Mouse (Mus musculus): ENCODE measurements around the gene Dhrs7c.

The Dhrs7c gene

DNA sequence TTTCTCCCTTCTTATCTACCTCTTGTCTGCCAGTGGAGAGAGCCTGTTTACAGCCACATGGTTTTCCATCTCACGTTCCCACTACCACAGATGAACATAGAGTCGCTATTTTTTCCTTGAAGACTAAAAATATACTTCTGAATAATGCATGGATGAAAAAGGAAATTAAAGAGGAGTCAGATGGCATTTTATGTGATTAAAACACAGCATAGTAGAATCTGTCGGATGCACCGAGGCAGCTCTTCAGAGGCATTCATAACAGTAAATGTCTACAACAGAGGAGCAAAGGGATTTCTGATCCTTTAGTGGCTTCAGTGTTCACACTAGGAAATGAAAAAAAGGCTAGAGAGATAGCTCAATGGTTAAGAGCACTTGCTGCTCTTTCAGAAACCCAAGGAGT, 47.2 kb downstream of the Dhrs7c start:
- DNase-seq = no peak

DNA sequence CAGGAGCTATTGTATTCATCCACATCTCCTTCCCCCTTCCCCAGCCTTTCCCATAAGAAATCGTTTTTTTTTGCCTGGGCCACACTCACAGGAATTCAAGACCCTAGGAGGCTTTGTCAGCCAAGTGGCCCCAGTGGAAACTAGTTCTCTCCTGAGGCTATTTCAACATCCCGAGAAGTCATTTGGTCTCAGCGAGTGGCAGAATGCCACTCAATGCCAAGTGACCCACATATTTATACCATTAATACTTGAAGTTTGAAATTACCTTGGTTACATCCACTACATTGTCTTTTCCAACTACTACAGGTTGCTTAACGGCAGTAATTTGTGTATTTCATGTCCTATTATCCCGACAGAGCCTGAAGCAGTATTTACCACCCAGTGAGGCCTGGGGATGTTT, 53.8 kb downstream of the Dhrs7c start:
- no peak for DNase-seq

DNA sequence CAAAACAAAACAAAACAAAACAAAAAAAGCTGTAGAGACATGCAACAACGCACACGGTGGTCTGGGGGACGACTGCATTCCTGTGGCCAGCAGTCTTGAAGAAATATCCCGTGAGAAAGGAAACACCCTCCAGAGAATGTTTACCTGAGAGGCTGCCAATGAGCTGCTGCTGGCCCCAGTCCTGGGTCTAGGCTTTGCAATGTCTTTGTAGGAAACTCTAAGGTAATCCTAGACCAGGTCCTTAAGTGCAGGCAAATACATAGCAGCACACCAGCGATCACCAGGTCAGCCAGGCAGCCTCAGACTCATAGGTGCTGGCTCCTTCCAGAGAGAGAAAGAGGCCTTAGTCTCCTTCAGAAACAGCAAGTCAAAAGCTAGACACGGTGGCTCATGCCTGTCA, 56.0 kb downstream of the Dhrs7c start:
- DNase-seq = no peak

DNA sequence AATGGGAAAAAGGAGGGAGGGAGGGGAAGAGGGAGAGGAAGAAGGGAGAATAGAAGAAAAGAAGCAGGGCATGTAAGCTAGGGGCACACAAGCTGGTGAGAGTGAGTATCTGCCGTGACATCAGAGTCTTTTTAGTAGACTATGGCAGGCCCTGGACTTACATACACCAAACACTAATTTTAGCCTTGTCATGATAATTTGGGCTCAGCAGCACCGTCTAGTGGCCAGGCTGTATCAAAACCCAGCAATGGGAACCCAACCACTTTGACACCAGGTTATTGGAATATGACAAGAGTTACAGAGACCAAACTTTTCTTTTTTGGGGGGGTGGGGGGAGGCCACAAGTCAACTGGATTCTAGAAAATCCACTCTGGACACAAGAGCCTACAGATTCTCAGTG, 57.0 kb downstream of the Dhrs7c start:
- peak in 1 of 2 experiments; percentile 11 for DNase-seq

DNA sequence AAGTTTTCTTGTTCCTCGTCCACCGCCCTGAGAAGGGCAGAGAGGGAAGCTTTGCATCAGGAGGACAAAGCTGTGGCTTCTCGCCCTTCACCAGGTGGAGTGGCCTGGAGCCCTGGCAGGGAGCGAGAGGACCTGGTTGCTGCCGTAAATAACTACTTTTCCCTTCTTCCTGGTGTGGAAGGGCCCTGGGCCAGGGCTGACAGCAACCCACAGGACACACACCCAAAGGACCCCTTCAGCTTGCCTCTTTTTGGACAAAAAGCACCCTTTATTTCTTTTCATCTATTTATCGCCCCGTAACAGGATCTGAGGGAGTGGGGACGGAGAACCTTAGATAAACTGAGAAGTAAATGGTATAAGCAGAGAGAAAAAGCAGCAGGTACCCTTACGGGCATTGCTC, 60.5 kb downstream of the Dhrs7c start:
- no peak for DNase-seq

DNA sequence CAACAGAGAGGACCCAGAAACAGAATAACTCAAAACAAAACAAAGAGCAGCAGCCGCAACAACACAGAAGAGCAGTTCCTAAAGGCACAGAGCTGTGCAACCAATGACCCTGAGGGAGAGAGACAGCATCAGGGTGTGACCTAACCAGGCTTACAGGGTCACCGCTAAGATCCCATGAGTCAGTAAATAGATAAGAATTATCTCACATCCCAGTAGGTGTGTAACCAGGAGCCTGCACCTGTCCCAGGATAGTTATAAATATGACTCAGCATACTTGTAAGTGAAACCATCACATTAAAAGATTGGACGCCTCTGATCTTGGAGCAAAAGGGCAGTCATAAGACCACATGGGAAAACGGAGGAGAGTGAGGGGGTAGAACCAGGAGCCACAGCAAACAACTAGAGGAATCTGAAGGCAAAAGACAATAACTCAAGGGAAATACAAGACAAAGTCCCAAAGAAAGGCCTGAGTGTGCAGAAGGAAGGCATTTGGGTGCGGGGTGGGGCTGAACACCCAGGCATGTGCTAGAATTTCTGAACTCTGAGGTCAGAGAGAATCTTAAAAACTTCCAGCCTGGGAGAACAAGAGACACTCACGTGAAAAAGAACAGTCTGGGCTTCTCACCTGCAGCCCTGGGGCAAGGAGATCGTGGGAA, 62.9 kb downstream of the Dhrs7c start:
- DNase-seq = no peak

DNA sequence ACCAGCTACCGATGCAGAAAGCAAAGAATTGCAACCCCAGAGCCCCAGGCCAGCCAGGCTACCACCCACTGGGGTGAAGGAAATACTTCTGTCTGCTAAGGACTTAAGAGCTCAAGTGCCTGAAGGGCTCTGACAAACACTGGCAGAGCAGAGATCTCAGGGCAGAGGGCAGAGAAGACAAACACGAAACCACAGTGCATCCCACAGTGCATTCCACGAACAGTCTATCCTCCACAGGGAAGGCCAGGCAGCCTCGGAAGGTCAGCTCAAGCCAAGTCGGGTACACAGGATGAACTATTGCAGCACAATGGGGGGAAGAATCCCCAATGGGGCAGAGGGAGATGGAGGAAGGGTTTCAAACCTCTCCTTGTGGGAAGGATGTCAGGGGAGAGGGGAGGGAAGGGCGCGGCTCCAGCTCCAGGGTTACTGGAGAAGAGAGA, 63.4 kb downstream of the Dhrs7c start:
- DNase-seq = no peak

DNA sequence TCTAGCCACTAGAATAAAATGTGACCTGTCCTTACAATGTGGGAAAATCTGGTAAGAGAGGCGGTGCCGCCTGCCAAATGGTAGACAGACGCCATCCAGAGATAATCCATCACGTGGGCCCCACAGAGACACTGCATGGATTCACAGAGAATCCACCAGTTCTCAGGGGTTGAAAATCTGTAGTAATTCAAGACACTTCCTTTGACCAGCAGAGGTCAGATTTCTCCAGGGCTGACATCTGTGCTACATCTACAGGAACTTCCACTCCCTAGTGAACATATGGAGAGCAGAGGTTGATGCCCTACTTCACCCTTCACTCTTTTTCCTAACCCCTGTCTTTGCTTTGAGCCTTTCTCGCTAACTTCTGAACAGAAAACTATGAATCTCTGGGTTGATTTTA, 67.1 kb downstream of the Dhrs7c start:
- no peak for DNase-seq
